Mouse (Mus musculus): ENCODE results near the gene C1qbp.

- TF ChIP-seq CTCF (IDR thresholded peaks at IDR 0.05; ENCODE audit: control insufficient read depth, insufficient read depth, insufficient replicate concordance, low read depth, low read length): no peak
- no peak for TF ChIP-seq POLR2A (IDR thresholded peaks at IDR 0.05; ENCODE audit: control insufficient read depth, low read depth, low read length)
These were observed 18.5 kb downstream of the C1qbp start for GRCm38 (mm10) chr11:70964222-70964907.
